Mouse (Mus musculus) embryonic facial prominence, embryonic 12.5 days (tissue): ENCODE data around the gene Olfr1265. TPM values are rescaled to one million over a fixed set of nuclear protein-coding genes. Genes with fewer than 3 reads are reported as not detected.

Source experiments
- ATAC-seq: fragments of 200-750 bp; cut with Nextera tagmentation; 2 replicates; pipeline ENCODE4 v1.8.0; 2017; ENCODE audit not compliant: insufficient number of reproducible peaks, insufficient read depth, low FRiP score, low TSS enrichment
- H3K27ac ChIP-seq: fragments of 300-500 bp; sonication (generic); 2 replicates; pipeline ENCODE4 v1.5.1; 2016; ENCODE audit warnings: mild to moderate bottlenecking
- H3K27me3 ChIP-seq: fragments of 300-500 bp; sonication (generic); 2 replicates; pipeline ENCODE4 v1.6.1; 2016; ENCODE audit warnings: mild to moderate bottlenecking, moderate library complexity
- H3K36me3 ChIP-seq: fragments of 300-500 bp; sonication (generic); 2 replicates; pipeline ENCODE4 v1.6.1; 2016; ENCODE audit warnings: mild to moderate bottlenecking
- H3K4me1 ChIP-seq: fragments of 300-500 bp; sonication (generic); 2 replicates; pipeline ENCODE4 v1.6.1; 2016
- H3K4me2 ChIP-seq: fragments of 300-500 bp; sonication (generic); replicated peaks from 2 replicates; pipeline ENCODE4 v1.6.1; 2016; ENCODE audit warnings: mild to moderate bottlenecking, moderate library complexity
- H3K4me3 ChIP-seq: fragments of 300-500 bp; sonication (generic); 2 replicates; pipeline ENCODE4 v1.5.1; 2016; ENCODE audit warnings: mild to moderate bottlenecking
- H3K9ac ChIP-seq: fragments of 300-500 bp; sonication (generic); 2 replicates; pipeline ENCODE4 v1.6.1; 2016; ENCODE audit warnings: mild to moderate bottlenecking, moderate library complexity
- H3K9me3 ChIP-seq: fragments of 300-500 bp; sonication (generic); 2 replicates; pipeline ENCODE4 v1.6.1; 2016; ENCODE audit warnings: mild to moderate bottlenecking, moderate library complexity
- WGBS: fragments of 180-500 bp; shearing (Covaris S2); methylation state at CpG from one replicate; pipeline ENCODE4 v1.1.7; 2016; 5-methylcytosine and 5-hydroxymethylcytosine counted together
- polyA plus RNA-seq: library from polyadenylated mRNA; unstranded; fragments of >200 nt; fragmentation: Nextera tagmentation; extraction: Ambion mirVana; gene quantifications from 2 replicates; pipeline ENCODE4 v1.2.1, GENCODE M21; 2016

The Olfr1265 gene
- not detected in 2 replicates for polyA plus RNA-seq

DNA sequence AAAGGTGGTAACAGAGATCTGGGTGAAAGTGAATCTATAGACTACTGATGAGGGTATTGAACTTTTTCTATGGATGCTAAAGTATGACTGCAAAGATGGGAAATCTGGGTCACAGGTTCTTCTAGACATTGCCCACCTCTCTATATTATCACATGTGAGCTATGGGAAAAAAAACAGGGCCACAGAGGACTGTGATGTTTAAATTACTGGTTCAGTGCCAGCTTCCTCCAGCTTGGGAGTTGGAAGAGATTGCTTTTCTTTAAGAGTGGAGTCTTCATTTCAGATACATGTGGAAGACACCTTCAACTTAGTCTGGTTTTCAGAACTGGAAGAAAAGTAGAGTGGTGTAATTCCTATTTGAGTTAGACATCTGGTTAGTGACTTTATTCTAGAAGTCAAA is at the start of gene Olfr1265:
Olfr1265 (plus strand) TSS at position 301 of the 400 bp plus-strand sequence.
- no peak for ATAC-seq
- Histone ChIP-seq H3K4me1 (no peaks in the 10 kb centered on the region), H3K4me3 (no peak within 1 kb of the TSS), H3K9ac (no peak within 1 kb of the TSS), H3K27me3 (no peaks in the 10 kb centered on the region), H3K27ac (no peak within 1 kb of the TSS), H3K9me3 (no peaks in the 10 kb centered on the region), H3K4me2 (no peak within 1 kb of the TSS), H3K36me3 (no peaks in the 10 kb centered on the region)

GRCm38 (mm10) chr2:89990921-89991320 is 44.2 kb upstream of the Olfr1265 start, which contains the start of gene Olfr1261:
TSS of gene Olfr1261 (plus strand) at chr2:89991221.
- Histone ChIP-seq H3K4me1 (no peaks in the 10 kb centered on the region), H3K27ac (no peak within 1 kb of the TSS), H3K4me3 (no peak within 1 kb of the TSS), H3K27me3 (no peaks in the 10 kb centered on the region), H3K4me2 (no peak within 1 kb of the TSS), H3K9ac (no peak within 1 kb of the TSS), H3K9me3 (no peaks in the 10 kb centered on the region), H3K36me3 (no peaks in the 10 kb centered on the region)
- ATAC-seq: no peak

- Histone ChIP-seq H3K27me3 (no peaks in the 10 kb centered on the region), H3K9ac (no peak within 1 kb of the TSS), H3K27ac (no peak within 1 kb of the TSS), H3K4me2 (no peak within 1 kb of the TSS), H3K4me3 (no peak within 1 kb of the TSS), H3K36me3 (no peaks in the 10 kb centered on the region), H3K4me1 (no peaks in the 10 kb centered on the region), H3K9me3 (no peaks in the 10 kb centered on the region)
- ATAC-seq: no peak
Observed at GRCm38 (mm10) chr2:89999845-90000244, 35.3 kb upstream of the Olfr1265 start, which contains the start of gene Olfr1262. TSS of gene Olfr1262 (plus strand) at chr2:90000145.

- Histone ChIP-seq H3K27ac (no peak within 1 kb of the TSS), H3K27me3 (no peaks in the 10 kb centered on the region), H3K9ac (no peak within 1 kb of the TSS), H3K4me1 (no peaks in the 10 kb centered on the region), H3K9me3 (no peaks in the 10 kb centered on the region), H3K4me3 (no peak within 1 kb of the TSS), H3K4me2 (no peak within 1 kb of the TSS), H3K36me3 (no peaks in the 10 kb centered on the region)
- 82% methylated on average over 2 of the region's 2 CpGs for WGBS
- ATAC-seq: no peak
Observed at GRCm38 (mm10) chr2:90011831-90012230, 23.3 kb upstream of the Olfr1265 start, which contains the start of gene Olfr1263. TSS of gene Olfr1263 (plus strand) at chr2:90012131.

DNA sequence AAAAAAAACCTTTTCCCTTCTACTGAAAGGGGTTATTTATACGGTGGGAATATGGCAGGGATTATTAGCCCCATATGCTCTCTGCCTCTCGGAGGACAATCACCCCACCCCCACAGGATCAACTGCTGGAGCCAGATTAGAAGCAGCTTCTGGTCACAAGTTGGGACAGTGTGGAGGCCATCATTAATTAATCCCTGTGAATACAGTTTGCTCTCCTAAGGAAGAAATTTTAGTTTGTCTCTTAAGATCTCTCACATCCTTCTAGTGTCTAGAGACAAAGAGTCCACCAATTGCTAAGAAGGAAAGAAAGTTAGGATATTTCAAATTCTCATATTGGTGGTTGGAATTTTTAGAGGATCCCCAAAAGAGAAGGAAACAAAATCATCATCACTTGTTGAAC is 9.7 kb upstream of the Olfr1265 start, which contains the start of gene Olfr1264:
Olfr1264 (minus strand) TSS at position 101 of the 400 bp plus-strand sequence.
- no peak within 1 kb of the TSS for H3K4me3 ChIP-seq
- ATAC-seq: no peak
- no peak within 1 kb of the TSS for H3K4me2 ChIP-seq
- no peaks in the 10 kb centered on the region for H3K27me3 ChIP-seq
- no peak within 1 kb of the TSS for H3K27ac ChIP-seq
- H3K9me3 ChIP-seq: no peaks in the 10 kb centered on the region
- 28% methylated on average over 2 of the region's 2 CpGs for WGBS
- no peaks in the 10 kb centered on the region for H3K4me1 ChIP-seq
- no peaks in the 10 kb centered on the region for H3K36me3 ChIP-seq
- H3K9ac ChIP-seq: no peak within 1 kb of the TSS

GRCm38 (mm10) chr2:90063494-90063893 is 28.4 kb downstream of the Olfr1265 start, which contains the start of gene Olfr140:
TSS of gene Olfr140 (minus strand) at chr2:90063594.
- Histone ChIP-seq H3K4me2 (no peak within 1 kb of the TSS), H3K9me3 (no peaks in the 10 kb centered on the region), H3K27ac (no peak within 1 kb of the TSS), H3K4me3 (no peak within 1 kb of the TSS), H3K9ac (no peak within 1 kb of the TSS), H3K27me3 (no peaks in the 10 kb centered on the region), H3K36me3 (no peaks in the 10 kb centered on the region), H3K4me1 (no peaks in the 10 kb centered on the region)
- no peak for ATAC-seq

DNA sequence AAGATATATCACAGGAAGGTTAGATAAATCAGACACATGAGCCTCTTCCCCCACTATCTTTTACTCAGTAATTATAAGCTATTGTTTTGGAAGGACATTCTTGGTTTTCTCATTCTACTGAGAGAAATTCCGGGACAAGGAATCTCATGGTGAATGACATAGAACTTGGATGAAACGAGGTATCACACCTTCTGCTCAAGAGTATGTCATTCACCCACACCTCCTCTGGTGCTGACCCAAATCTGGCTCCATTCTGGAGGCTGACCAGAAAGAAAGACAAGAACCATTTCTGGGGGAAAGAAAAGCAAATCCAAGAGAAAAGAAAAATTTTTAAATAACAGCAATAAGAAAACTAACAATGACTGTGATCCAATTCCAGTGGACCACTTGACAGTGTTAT is 34.9 kb downstream of the Olfr1265 start:
- no peaks in the 10 kb centered on the region for H3K36me3 ChIP-seq
- H3K27ac ChIP-seq: no peak overlapping the region
- 75% methylated on average over 2 of the region's 2 CpGs for WGBS
- H3K9ac ChIP-seq: no peak overlapping the region
- H3K9me3 ChIP-seq: no peaks in the 10 kb centered on the region
- no peaks in the 10 kb centered on the region for H3K27me3 ChIP-seq
- no peak overlapping the region for H3K4me2 ChIP-seq
- no peaks in the 10 kb centered on the region for H3K4me1 ChIP-seq
- no peak overlapping the region for H3K4me3 ChIP-seq
- no peak for ATAC-seq

Other genes starting within 250 kb of the Olfr1265 start
- gene Olfr1254, start 241.7 kb upstream of the Olfr1265 start, polyA plus RNA-seq: not detected in 2 replicates
- gene Olfr1255, start 223.3 kb upstream of the Olfr1265 start, polyA plus RNA-seq: not detected in 2 replicates
- not detected in 2 replicates for gene Olfr1256, start 193.8 kb upstream of the Olfr1265 start, polyA plus RNA-seq
- gene Olfr48, start 187.1 kb upstream of the Olfr1265 start, polyA plus RNA-seq: not detected in 2 replicates
- not detected in 2 replicates for gene Olfr1257, start 156.9 kb upstream of the Olfr1265 start, polyA plus RNA-seq
- not detected in 2 replicates for gene Olfr1258, start 108.0 kb upstream of the Olfr1265 start, polyA plus RNA-seq
- 0.04 TPM in 1 of 2 replicates, not detected in the other for gene Olfr1259, start 86.7 kb upstream of the Olfr1265 start, polyA plus RNA-seq
- gene Olfr1260, start 61.0 kb upstream of the Olfr1265 start, polyA plus RNA-seq: not detected in 2 replicates
- not detected in 2 replicates for gene Olfr1261, start 44.1 kb upstream of the Olfr1265 start, polyA plus RNA-seq
- not detected in 2 replicates for gene Olfr1262, start 35.2 kb upstream of the Olfr1265 start, polyA plus RNA-seq
- gene Olfr1263, start 23.2 kb upstream of the Olfr1265 start, polyA plus RNA-seq: not detected in 2 replicates
- gene Olfr1264, start 9.8 kb upstream of the Olfr1265 start, polyA plus RNA-seq: not detected in 2 replicates
- not detected in 2 replicates for gene Olfr140, start 28.3 kb downstream of the Olfr1265 start, polyA plus RNA-seq
- gene Olfr1269, start 86.1 kb downstream of the Olfr1265 start, polyA plus RNA-seq: not detected in 2 replicates
- gene Olfr32, start 107.0 kb downstream of the Olfr1265 start, polyA plus RNA-seq: not detected in 2 replicates
- not detected in 2 replicates for gene Olfr1270, start 117.8 kb downstream of the Olfr1265 start, polyA plus RNA-seq
- not detected in 2 replicates for gene Olfr1506, start 189.2 kb downstream of the Olfr1265 start, polyA plus RNA-seq
- gene Olfr142, start 222.3 kb downstream of the Olfr1265 start, polyA plus RNA-seq: not detected in 2 replicates
- not detected in 2 replicates for gene Olfr1271, start 235.7 kb downstream of the Olfr1265 start, polyA plus RNA-seq